Mouse (Mus musculus): Measurements from ENCODE around the gene Cyp2j12.

GRCm38 (mm10) chr4:96062045-96062444 is 78.9 kb downstream of the Cyp2j12 start:
- TF ChIP-seq CTCF (IDR thresholded peaks at IDR 0.05; ENCODE audit: low read depth, low read length): no peak
- no peak for TF ChIP-seq GATA2 (IDR thresholded peaks at IDR 0.05; ENCODE audit: borderline replicate concordance, low read depth, low read length)
- TF ChIP-seq GATA1 (IDR thresholded peaks at IDR 0.05; ENCODE audit: borderline replicate concordance, low read length): no peak
- TF ChIP-seq TAL1 (conservative IDR thresholded peaks at IDR 0.05; ENCODE audit: low read depth, low read length): no peak
